14 mouse cellular contexts compared by ENCODE assay signal in the genomic region with DNA sequence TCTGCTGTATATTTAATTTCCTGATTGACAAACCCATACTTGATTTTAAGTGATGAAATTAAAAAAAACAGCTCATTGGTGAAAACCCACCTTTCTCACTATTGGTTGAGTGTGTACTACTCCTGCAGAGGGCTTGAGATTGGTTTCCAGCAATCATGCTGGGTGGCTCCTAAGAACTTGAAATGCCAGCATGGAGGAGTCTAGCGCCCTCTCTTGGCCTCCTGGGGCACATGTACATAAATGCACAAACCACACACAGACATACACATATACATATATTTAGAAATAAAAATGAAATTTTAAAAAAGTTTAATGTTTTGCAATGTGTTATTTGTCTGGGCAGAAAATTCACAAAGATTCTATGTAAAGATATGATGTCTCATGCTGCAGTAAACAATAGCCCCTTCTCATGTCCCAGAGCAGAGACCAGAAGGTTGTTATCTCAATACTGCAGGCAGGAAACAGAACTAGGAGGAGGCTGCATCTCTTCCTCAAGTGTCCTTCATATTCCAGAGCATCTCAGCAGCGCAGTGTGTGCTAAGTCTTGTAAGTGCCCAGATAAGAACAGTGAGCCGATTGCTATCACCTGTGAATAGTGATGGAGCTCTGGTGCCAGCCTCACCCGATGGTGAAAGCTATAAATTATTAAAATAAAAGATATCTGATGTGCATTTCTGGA.
DNase-seq lines count a peak whose midpoint lies in the region; ATAC-seq and TF ChIP-seq lines count a peak whose summit lies in the region.
"Had no signal": no experiment of that assay in that cellular context is flagged by ENCODE, and none has a peak within 500 bp of the region (broad histone marks: within the 10 kb centered on the region; RNA-seq: fewer than 3 reads in every experiment).

No protein-coding gene starts in this region.

- no peak overlapping the region for H3K4me3 ChIP-seq in intestine, postnatal 0 days (ENCODE audit: low read depth, low read length)
- no peak overlapping the region for H3K4me3 ChIP-seq in intestine, embryonic 16.5 days (ENCODE audit: low read length)
- H3K4me3 ChIP-seq: forebrain, embryonic 15.5 days; left cerebral cortex, adult 2 months had no signal

- DNase-seq in thymus, postnatal 4 days: peak; percentile 16
- DNase-seq in thymus, postnatal 25 days: no peak
- DNase-seq in R1 (ENCODE audit: low read depth, low spot score): peak; percentile 76
- DNase-seq in ovary, postnatal 36 days (ENCODE audit: low spot score): no peak
- DNase-seq in gastrocnemius, postnatal 10 days: no peak
- DNase-seq: adrenal gland, postnatal 36 days; kidney, adult 2 months; right cerebral cortex, postnatal 25 days had no signal

- no peaks in the 10 kb centered on the region for H3K27me3 ChIP-seq in intestine, postnatal 0 days (replicated peaks; ENCODE audit: control insufficient read depth, insufficient read depth, low read length)
- H3K27me3 ChIP-seq in intestine, embryonic 16.5 days (replicated peaks; ENCODE audit: control insufficient read depth, insufficient read depth, low read length): no peaks in the 10 kb centered on the region
- H3K27me3 ChIP-seq: forebrain, embryonic 15.5 days had no signal

- H3K4me1 ChIP-seq in intestine, postnatal 0 days (replicated peaks; ENCODE audit: control insufficient read depth, insufficient read depth, low read length): no peaks in the 10 kb centered on the region
- no peaks in the 10 kb centered on the region for H3K4me1 ChIP-seq in intestine, embryonic 16.5 days (ENCODE audit: control insufficient read depth, insufficient read depth, low read length)
- H3K4me1 ChIP-seq: forebrain, embryonic 15.5 days had no signal

- no peak overlapping the region for H3K27ac ChIP-seq in intestine, postnatal 0 days (ENCODE audit: low read depth, low read length)
- no peak overlapping the region for H3K27ac ChIP-seq in intestine, embryonic 16.5 days (ENCODE audit: low read length)
- H3K27ac ChIP-seq: forebrain, embryonic 15.5 days; left cerebral cortex, adult 2 months had no signal

- H3K9ac ChIP-seq in intestine, postnatal 0 days (ENCODE audit: low read depth, low read length): no peak overlapping the region
- H3K9ac ChIP-seq in intestine, embryonic 16.5 days (ENCODE audit: low read depth, low read length): no peak overlapping the region
- H3K9ac ChIP-seq: forebrain, embryonic 15.5 days had no signal

- no peak overlapping the region for H3K4me2 ChIP-seq in intestine, postnatal 0 days (replicated peaks; ENCODE audit: low read depth)
- no peak overlapping the region for H3K4me2 ChIP-seq in intestine, embryonic 16.5 days (ENCODE audit: low read depth, low read length)
- H3K4me2 ChIP-seq: forebrain, embryonic 15.5 days had no signal

- no peaks in the 10 kb centered on the region for H3K9me3 ChIP-seq in intestine, postnatal 0 days (ENCODE audit: control insufficient read depth)
- no peaks in the 10 kb centered on the region for H3K9me3 ChIP-seq in intestine, embryonic 16.5 days (ENCODE audit: control insufficient read depth, low read length)
- H3K9me3 ChIP-seq: forebrain, embryonic 15.5 days had no signal

- ATAC-seq in intestine, postnatal 0 days: no peak
- no peak for ATAC-seq in intestine, embryonic 16.5 days
- ATAC-seq: forebrain, embryonic 15.5 days; hindbrain, embryonic 16.5 days; midbrain, embryonic 16.5 days had no signal

- WGBS in intestine, postnatal 0 days: 62% methylated on average over 4 of the region's 4 CpGs
- WGBS in intestine, embryonic 16.5 days: 69% methylated on average over 4 of the region's 4 CpGs

- TF ChIP-seq CTCF in intestine, postnatal 0 days (IDR thresholded peaks at IDR 0.05; ENCODE audit: low read depth): 0 out of 2 replicates have a peak, but pooled peaks have one; percentile 11

- no peaks in the 10 kb centered on the region for H3K36me3 ChIP-seq in intestine, postnatal 0 days (ENCODE audit: control insufficient read depth, insufficient read depth)
- no peaks in the 10 kb centered on the region for H3K36me3 ChIP-seq in intestine, embryonic 16.5 days (ENCODE audit: control insufficient read depth, insufficient read depth, low read length)
- H3K36me3 ChIP-seq: forebrain, embryonic 15.5 days had no signal

Comparison
In these comparisons a context has a peak if more than half of its experiments do, and no peak if none do; other contexts are left out.
1. DNase-seq: peak in thymus, postnatal 4 days (single experiment) and R1 (single experiment); none in thymus, postnatal 25 days (single experiment), ovary, postnatal 36 days (single experiment) and gastrocnemius, postnatal 10 days (single experiment).